ENCODE assay signal across 9 mouse cellular contexts in the genomic region with DNA sequence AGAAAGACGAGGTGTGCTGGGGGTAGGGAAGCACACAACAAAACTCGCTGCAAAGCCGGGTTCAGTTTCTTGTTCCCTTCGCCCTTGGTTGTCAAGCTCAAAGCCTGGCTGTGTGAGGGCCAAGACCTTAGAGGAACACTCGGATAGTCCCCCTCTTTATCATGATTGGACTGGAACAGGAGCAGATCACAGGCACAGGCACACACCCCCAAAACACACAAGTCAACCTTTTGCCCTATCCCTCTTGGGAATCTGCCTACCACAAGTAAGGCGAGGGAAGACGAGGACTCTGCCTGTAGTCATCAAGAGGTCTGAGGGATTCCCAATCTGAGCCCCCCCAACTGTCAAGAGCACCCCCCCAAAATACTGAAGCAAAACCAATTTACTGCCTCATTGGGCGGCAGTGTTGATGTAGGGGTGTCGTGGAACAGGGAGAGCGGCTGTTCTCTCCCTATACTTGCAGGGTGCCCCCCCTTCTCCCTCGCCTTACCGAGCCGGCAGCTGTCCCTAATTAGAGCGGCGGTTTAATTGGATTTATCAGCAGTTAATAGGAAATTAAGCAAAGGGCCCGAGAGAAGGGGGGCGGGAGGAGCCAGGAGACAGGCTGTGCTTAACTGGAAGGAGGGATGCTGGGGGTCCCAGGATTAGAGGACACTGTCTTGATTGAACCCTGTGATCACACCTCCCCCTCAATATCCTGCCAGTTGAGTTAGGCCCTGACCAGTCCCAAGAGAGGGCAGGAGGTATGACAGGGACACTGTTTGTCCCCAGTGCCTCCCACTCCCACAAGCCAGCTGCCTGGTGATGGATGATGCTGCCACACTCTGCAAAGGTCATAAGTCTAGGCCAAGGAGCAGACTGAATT. TPM values are rescaled to one million over a fixed set of nuclear protein-coding genes. Genes with fewer than 3 reads are reported as not detected.
DNase-seq lines count a peak whose midpoint lies in the region; ATAC-seq lines count a peak whose summit lies in the region.
"Had no signal": no experiment of that assay in that cellular context is flagged by ENCODE, and none has a peak within 500 bp of the region (broad histone marks: within the 10 kb centered on the region; RNA-seq: fewer than 3 reads in every experiment).

No protein-coding gene starts in this region.

- WGBS in neural tube, embryonic 15.5 days = 5% methylated on average over 17 of the region's 17 CpGs

- peak overlapping the region; percentile 44 for H3K4me3 ChIP-seq in neural tube, embryonic 15.5 days (replicated peaks)

- H3K4me1 ChIP-seq in neural tube, embryonic 15.5 days = peaks cover 75% of the 10 kb centered on the region

- peak overlapping the region; percentile 92 for H3K27ac ChIP-seq in neural tube, embryonic 15.5 days (replicated peaks)

- peak; percentile 86 for DNase-seq in left cerebral cortex, postnatal 4 days
- no peak for DNase-seq in left cerebral cortex, adult 8-10 months (ENCODE audit: low spot score in 2 of 2)
- DNase-seq in cerebellum, postnatal 25 days = peak; percentile 49 to 63
- DNase-seq in induced T-regulatory cell, adult 2 months (ENCODE audit: low read depth) = peak; percentile 39
- no peak for DNase-seq in thymus, postnatal 36 days
- DNase-seq in frontal cortex, postnatal 10 days (ENCODE audit: low spot score in 2 of 2) = no peak

- H3K9me3 ChIP-seq in neural tube, embryonic 15.5 days (replicated peaks) = no peaks in the 10 kb centered on the region
- H3K9me3 ChIP-seq: megakaryocyte, embryonic 14.5 days had no signal

- peak overlapping the region; percentile 34; the same call in 1 of the 2 replicates for H3K9ac ChIP-seq in neural tube, embryonic 15.5 days (replicated peaks)

- intact Hi-C loops in left cerebral cortex, postnatal 4 days (cut with DNase I) = loop anchor here (2.0 kb wide), 1 partner anchor 29 kb away; no protein-coding TSS in a partner anchor

- H3K4me2 ChIP-seq in neural tube, embryonic 15.5 days = peak overlapping the region; percentile 69

- no peak for ATAC-seq in neural tube, embryonic 15.5 days (ENCODE audit: low FRiP score)
- ATAC-seq in CD4-positive, CD25-positive, alpha-beta regulatory T cell, adult 4 months = no peak

- no peaks in the 10 kb centered on the region for H3K36me3 ChIP-seq in neural tube, embryonic 15.5 days

- peaks cover 14% of the 10 kb centered on the region for H3K27me3 ChIP-seq in neural tube, embryonic 15.5 days (replicated peaks)

RNA-seq across cellular contexts. Expression of gene Ndufa4l2, which starts 4.7 kb away (rescaled TPM):
- 1 to 10 TPM; 4.9 to 7.5 TPM for total RNA-seq in left cerebral cortex, postnatal 4 days (2021)
- 1 to 10 TPM; 3.8 to 5.2 (median 4.6) TPM for total RNA-seq in left cerebral cortex, adult 8-10 months (2022)
- polyA plus RNA-seq in neural tube, embryonic 15.5 days (2015; fragmentation: Nextera tagmentation; extraction: Ambion mirVana) = 17.8 and 22.5 TPM in 2 replicates
- not detected for polyA plus RNA-seq in CD4-positive, CD25-positive, alpha-beta regulatory T cell, adult 4 months (2017; shearing (Covaris generic))

RNA-seq across cellular contexts. Expression of gene Stac3, which starts 8.6 kb away (rescaled TPM):
- 1 to 10 TPM; 5.1 to 5.2 TPM for total RNA-seq in left cerebral cortex, postnatal 4 days (2021)
- total RNA-seq in left cerebral cortex, adult 8-10 months (2022) = 1 to 10 TPM; 2.3 to 4.5 (median 3.0) TPM
- polyA plus RNA-seq in neural tube, embryonic 15.5 days (2015; fragmentation: Nextera tagmentation; extraction: Ambion mirVana) = 1.9 and 2.9 TPM in 2 replicates
- polyA plus RNA-seq in CD4-positive, CD25-positive, alpha-beta regulatory T cell, adult 4 months (2017; shearing (Covaris generic)) = 1 to 10 TPM; 1.0 to 1.2 TPM

RNA-seq across cellular contexts. Expression of gene Shmt2, which starts 12.2 kb away (rescaled TPM):
- total RNA-seq in left cerebral cortex, postnatal 4 days (2021) = 10 to 100 TPM; 39.7 to 39.9 TPM
- 10 to 100 TPM; 24.4 to 33.6 (median 25.7) TPM for total RNA-seq in left cerebral cortex, adult 8-10 months (2022)
- polyA plus RNA-seq in neural tube, embryonic 15.5 days (2015; fragmentation: Nextera tagmentation; extraction: Ambion mirVana) = 50.4 and 69.9 TPM in 2 replicates
- 10 to 100 TPM; 55.4 to 78.3 TPM for polyA plus RNA-seq in CD4-positive, CD25-positive, alpha-beta regulatory T cell, adult 4 months (2017; shearing (Covaris generic))

RNA-seq across cellular contexts. Expression of gene Nxph4, which starts 24.3 kb away (rescaled TPM):
- 10 to 100 TPM; 12.9 to 14.4 TPM for total RNA-seq in left cerebral cortex, postnatal 4 days (2021)
- 1 to 10 TPM; 6.6 to 9.7 (median 8.4) TPM for total RNA-seq in left cerebral cortex, adult 8-10 months (2022)
- polyA plus RNA-seq in neural tube, embryonic 15.5 days (2015; fragmentation: Nextera tagmentation; extraction: Ambion mirVana) = 80.4 and 102 TPM in 2 replicates
- not detected for polyA plus RNA-seq in CD4-positive, CD25-positive, alpha-beta regulatory T cell, adult 4 months (2017; shearing (Covaris generic))

Comparison
In these comparisons a context has a peak if more than half of its experiments do, and no peak if none do; other contexts are left out.
1. DNase-seq: peak in left cerebral cortex, postnatal 4 days (single experiment), cerebellum, postnatal 25 days (2 of 2) and induced T-regulatory cell, adult 2 months (single experiment); none in left cerebral cortex, adult 8-10 months (0 of 2), thymus, postnatal 36 days (0 of 2) and frontal cortex, postnatal 10 days (0 of 2).